Mouse (Mus musculus): ENCODE measurements around the gene Crygn.

DNA sequence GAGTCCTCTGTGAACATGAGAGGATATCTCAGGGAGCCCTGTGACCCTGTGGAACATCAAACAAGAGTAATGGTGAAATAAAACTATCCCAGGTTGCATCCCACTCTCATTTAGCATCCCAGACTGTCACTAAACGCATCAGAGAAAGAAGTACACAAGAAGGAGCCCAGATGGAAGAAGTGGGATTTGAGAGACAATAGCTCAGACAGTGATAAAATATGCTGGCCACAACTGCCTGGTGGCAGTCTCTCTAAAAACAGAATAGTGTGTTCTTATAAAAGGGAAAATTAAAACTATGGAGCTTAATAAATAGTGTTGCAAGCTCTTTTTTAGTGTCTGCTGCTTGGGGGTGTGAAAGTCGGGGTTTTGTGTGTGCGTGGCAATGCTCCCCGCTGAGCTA lies 25.1 kb upstream of the Crygn start:
- no peak for TF ChIP-seq EP300 (IDR thresholded peaks at IDR 0.05; ENCODE audit: low read length)
- no peak for TF ChIP-seq USF1 (IDR thresholded peaks at IDR 0.05; ENCODE audit: low read depth, low read length)
- no peak for TF ChIP-seq CTCF (conservative IDR thresholded peaks at IDR 0.05 in 1 of 2, IDR thresholded peaks at IDR 0.05 in 1 of 2; ENCODE audit: low read depth in 2 of 2, low read length in 2 of 2)
- TF ChIP-seq CHD2 (IDR thresholded peaks at IDR 0.05; ENCODE audit: low read length), result no peak
- no peak for TF ChIP-seq JUND (conservative IDR thresholded peaks at IDR 0.05; ENCODE audit: low read depth, low read length)
- TF ChIP-seq MYC (IDR thresholded peaks at IDR 0.05; ENCODE audit: low read depth, low read length), result no peak
- no peak for TF ChIP-seq MAZ (IDR thresholded peaks at IDR 0.05; ENCODE audit: low read depth, low read length)
